Mouse (Mus musculus) yolk sac, embryonic 10.5 days (tissue): ENCODE measurements around the gene Ncoa5.

Experiments
- DNase-seq: peaks from one replicate; pipeline ENCODE4 v3.0.0-alpha.2; 2017; ENCODE audit warnings: low spot score

Ncoa5 gene

GRCm38 (mm10) chr2:164956195-164956594 is 78.5 kb downstream of the Ncoa5 start:
- no peak for DNase-seq

DNA sequence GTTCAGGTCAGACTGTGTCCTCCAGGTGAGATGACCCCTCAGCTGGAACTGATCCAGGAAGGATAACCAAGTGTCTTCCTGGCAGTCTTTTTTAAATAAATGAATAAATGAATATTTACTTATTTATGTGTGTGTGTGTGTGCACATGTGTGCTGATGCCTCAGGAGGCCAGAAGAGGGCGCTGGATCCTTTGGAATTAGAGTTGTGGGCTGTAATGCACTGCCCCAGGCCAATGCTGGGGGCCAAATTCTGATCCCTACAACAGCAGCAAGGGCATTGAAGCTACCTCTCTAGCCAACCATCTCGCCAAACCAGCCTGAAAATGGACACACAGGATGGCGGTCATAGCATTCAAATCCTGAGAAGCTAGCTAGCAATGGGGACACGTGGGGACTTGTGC is 78.9 kb downstream of the Ncoa5 start:
- DNase-seq: no peak

- DNase-seq: peak; percentile 79
Measured at GRCm38 (mm10) chr2:164953224-164953623, 81.4 kb downstream of the Ncoa5 start.

- DNase-seq: no peak
Measured at GRCm38 (mm10) chr2:164952448-164952847, 82.2 kb downstream of the Ncoa5 start.

- DNase-seq: no peak
Measured at GRCm38 (mm10) chr2:164951745-164952144, 82.9 kb downstream of the Ncoa5 start.

- DNase-seq: no peak
Measured at GRCm38 (mm10) chr2:164950501-164950900, 84.2 kb downstream of the Ncoa5 start.
